Mouse (Mus musculus): ENCODE measurements around the gene 1700029H14Rik. TPM values are rescaled to one million over a fixed set of nuclear protein-coding genes. Genes with fewer than 3 reads are reported as not detected.
A peak's percentile ranks its signal among the peaks of the same experiment; 100 is the strongest.

Gene 1700029H14Rik
- polyA plus RNA-seq, 1 experiment from 2014 or later, result not detected

- Histone ChIP-seq H3K36me3 (ENCODE audit: control insufficient read depth, insufficient read depth) (no peaks in the 10 kb centered on the region), H3K4me1 (replicated peaks; ENCODE audit: control insufficient read depth, insufficient read depth, low read length) (peaks cover 22% of the 10 kb centered on the region), H3K9ac (ENCODE audit: low read depth, low read length) (no peak overlapping the region), H3K4me2 (replicated peaks; ENCODE audit: low read depth) (no peak overlapping the region), H3K27me3 (replicated peaks; ENCODE audit: control insufficient read depth, insufficient read depth, low read length) (no peaks in the 10 kb centered on the region), H3K9me3 (ENCODE audit: control insufficient read depth) (no peaks in the 10 kb centered on the region), H3K4me3 (ENCODE audit: low read depth, low read length) (no peak overlapping the region), H3K27ac (ENCODE audit: low read depth, low read length) (peak overlapping the region; percentile 3; the same call in 1 of the 2 replicates)
- peak; percentile 29 for ATAC-seq
- 55% methylated on average over 3 of the region's 3 CpGs for WGBS
- TF ChIP-seq CTCF (IDR thresholded peaks at IDR 0.05; ENCODE audit: low read depth), result no peak
These were observed 54.9 kb downstream of the 1700029H14Rik start for GRCm38 (mm10) chr8:13507284-13507937.

GRCm38 (mm10) chr8:13506849-13507248 lies 55.4 kb downstream of the 1700029H14Rik start:
- H3K4me1 ChIP-seq (replicated peaks; ENCODE audit: control insufficient read depth, insufficient read depth, low read length), result peaks cover 22% of the 10 kb centered on the region
- H3K4me3 ChIP-seq (ENCODE audit: low read depth, low read length), result no peak overlapping the region
- 15% methylated on average over 4 of the region's 4 CpGs for WGBS
- H3K9me3 ChIP-seq (ENCODE audit: control insufficient read depth), result no peaks in the 10 kb centered on the region
- H3K27ac ChIP-seq (ENCODE audit: low read depth, low read length), result peak overlapping the region; percentile 80
- H3K4me2 ChIP-seq (replicated peaks; ENCODE audit: low read depth), result no peak overlapping the region
- peak; percentile 87 for ATAC-seq
- TF ChIP-seq CTCF (IDR thresholded peaks at IDR 0.05; ENCODE audit: low read depth), result peak; percentile 33; the same call in 1 of the 2 replicates
- no peak overlapping the region for H3K9ac ChIP-seq (ENCODE audit: low read depth, low read length)
- no peaks in the 10 kb centered on the region for H3K36me3 ChIP-seq (ENCODE audit: control insufficient read depth, insufficient read depth)
- H3K27me3 ChIP-seq (replicated peaks; ENCODE audit: control insufficient read depth, insufficient read depth, low read length), result no peaks in the 10 kb centered on the region

- H3K9ac ChIP-seq (ENCODE audit: low read depth, low read length), result no peak overlapping the region
- H3K4me1 ChIP-seq (replicated peaks; ENCODE audit: control insufficient read depth, insufficient read depth, low read length), result peaks cover 22% of the 10 kb centered on the region
- no peak for TF ChIP-seq CTCF (IDR thresholded peaks at IDR 0.05; ENCODE audit: low read depth)
- H3K27me3 ChIP-seq (replicated peaks; ENCODE audit: control insufficient read depth, insufficient read depth, low read length), result no peaks in the 10 kb centered on the region
- peak; percentile 67 for ATAC-seq
- H3K9me3 ChIP-seq (ENCODE audit: control insufficient read depth), result no peaks in the 10 kb centered on the region
- no peak overlapping the region for H3K4me3 ChIP-seq (ENCODE audit: low read depth, low read length)
- H3K27ac ChIP-seq (ENCODE audit: low read depth, low read length), result peak overlapping the region; percentile 80
- no peaks in the 10 kb centered on the region for H3K36me3 ChIP-seq (ENCODE audit: control insufficient read depth, insufficient read depth)
- 0 out of 2 replicates have a peak overlapping the region, but pooled peaks have one; percentile 17 for H3K4me2 ChIP-seq (replicated peaks; ENCODE audit: low read depth)
These were observed 57.2 kb downstream of the 1700029H14Rik start for GRCm38 (mm10) chr8:13504894-13505674.

- H3K4me2 ChIP-seq (replicated peaks; ENCODE audit: low read depth), result no peak overlapping the region
- H3K27ac ChIP-seq (ENCODE audit: low read depth, low read length), result no peak overlapping the region
- no peak for ATAC-seq
- no peaks in the 10 kb centered on the region for H3K9me3 ChIP-seq (ENCODE audit: control insufficient read depth)
- no peaks in the 10 kb centered on the region for H3K27me3 ChIP-seq (replicated peaks; ENCODE audit: control insufficient read depth, insufficient read depth, low read length)
- TF ChIP-seq CTCF (IDR thresholded peaks at IDR 0.05; ENCODE audit: low read depth), result 0 out of 2 replicates have a peak, but pooled peaks have one; percentile 6
- no peak overlapping the region for H3K9ac ChIP-seq (ENCODE audit: low read depth, low read length)
- peaks cover 22% of the 10 kb centered on the region for H3K4me1 ChIP-seq (replicated peaks; ENCODE audit: control insufficient read depth, insufficient read depth, low read length)
- H3K4me3 ChIP-seq (ENCODE audit: low read depth, low read length), result no peak overlapping the region
- no peaks in the 10 kb centered on the region for H3K36me3 ChIP-seq (ENCODE audit: control insufficient read depth, insufficient read depth)
- WGBS, result 68% methylated on average over 8 of the region's 8 CpGs
These were observed 58.2 kb downstream of the 1700029H14Rik start for GRCm38 (mm10) chr8:13503936-13504606.

- Histone ChIP-seq H3K27ac (ENCODE audit: low read depth, low read length) (no peak overlapping the region), H3K27me3 (replicated peaks; ENCODE audit: control insufficient read depth, insufficient read depth, low read length) (no peaks in the 10 kb centered on the region), H3K4me3 (ENCODE audit: low read depth, low read length) (no peak overlapping the region), H3K9ac (ENCODE audit: low read depth, low read length) (no peak overlapping the region), H3K4me1 (replicated peaks; ENCODE audit: control insufficient read depth, insufficient read depth, low read length) (peaks cover 11% of the 10 kb centered on the region), H3K9me3 (ENCODE audit: control insufficient read depth) (no peaks in the 10 kb centered on the region), H3K4me2 (replicated peaks; ENCODE audit: low read depth) (no peak overlapping the region), H3K36me3 (ENCODE audit: control insufficient read depth, insufficient read depth) (no peaks in the 10 kb centered on the region)
- no peak for TF ChIP-seq CTCF (IDR thresholded peaks at IDR 0.05; ENCODE audit: low read depth)
- WGBS, result 78% methylated on average over 3 of the region's 3 CpGs
- ATAC-seq, result no peak
These were observed 61.0 kb downstream of the 1700029H14Rik start for GRCm38 (mm10) chr8:13501221-13501620.

Other genes starting within 250 kb of the 1700029H14Rik start
- gene Tfdp1, start 223.7 kb downstream of the 1700029H14Rik start, polyA plus RNA-seq (2015; fragmentation: Nextera tagmentation; extraction: Ambion mirVana), result 50.3 and 51.2 TPM in 2 replicates
- gene Atp4b, start 165.6 kb downstream of the 1700029H14Rik start, polyA plus RNA-seq (2015; fragmentation: Nextera tagmentation; extraction: Ambion mirVana), result not detected in 2 replicates
- not detected in 2 replicates for gene Grk1, start 157.4 kb downstream of the 1700029H14Rik start, polyA plus RNA-seq (2015; fragmentation: Nextera tagmentation; extraction: Ambion mirVana)
- gene Tmem255b, start 127.3 kb downstream of the 1700029H14Rik start, polyA plus RNA-seq (2015; fragmentation: Nextera tagmentation; extraction: Ambion mirVana), result 5.8 and 6.1 TPM in 2 replicates
- gene Gas6, start 68.0 kb downstream of the 1700029H14Rik start, polyA plus RNA-seq (2015; fragmentation: Nextera tagmentation; extraction: Ambion mirVana), result 75.6 and 77.3 TPM in 2 replicates
- 9.8 and 9.9 TPM in 2 replicates for gene Rasa3, start 115.1 kb upstream of the 1700029H14Rik start, polyA plus RNA-seq (2015; fragmentation: Nextera tagmentation; extraction: Ambion mirVana)
- gene Cfap97d2, start 143.4 kb upstream of the 1700029H14Rik start, polyA plus RNA-seq (2015; fragmentation: Nextera tagmentation; extraction: Ambion mirVana), result not detected in 2 replicates
- gene Cdc16, start 195.2 kb upstream of the 1700029H14Rik start, polyA plus RNA-seq (2015; fragmentation: Nextera tagmentation; extraction: Ambion mirVana), result 38.3 and 40.8 TPM in 2 replicates
- gene Upf3a, start 223.2 kb upstream of the 1700029H14Rik start, polyA plus RNA-seq (2015; fragmentation: Nextera tagmentation; extraction: Ambion mirVana), result 23.3 and 23.6 TPM in 2 replicates